Mouse (Mus musculus) megakaryocyte, embryonic 14.5 days (primary cell): ENCODE results near the gene Rxfp2.

Experiments
- FLI1 ChIP-seq: IDR thresholded peaks from 2 replicates; pipeline ENCODE4 v1.6.1; 2012; ENCODE audit warnings: low read length, inconsistent platforms, mixed read lengths
- GATA1 ChIP-seq: IDR thresholded peaks from 3 replicates; pipeline ENCODE4 v1.6.1; 2012; ENCODE audit warnings: mixed read lengths, low read length, inconsistent platforms, borderline replicate concordance

- TF ChIP-seq GATA1 (no peak), FLI1 (no peak)
These were observed 8.1 kb downstream of the Rxfp2 start for GRCm38 (mm10) chr5:150026509-150027087.
